Mouse (Mus musculus): ENCODE data around the gene Dpm1.

Gene Dpm1

GRCm38 (mm10) chr2:168223326-168223725, 7.1 kb downstream of the Dpm1 start:
- no peak for DNase-seq

- DNase-seq: no peak
Observed at GRCm38 (mm10) chr2:168213788-168214397, 16.5 kb downstream of the Dpm1 start.

GRCm38 (mm10) chr2:168207883-168208282, 22.5 kb downstream of the Dpm1 start:
- DNase-seq: peak; percentile 24

DNA sequence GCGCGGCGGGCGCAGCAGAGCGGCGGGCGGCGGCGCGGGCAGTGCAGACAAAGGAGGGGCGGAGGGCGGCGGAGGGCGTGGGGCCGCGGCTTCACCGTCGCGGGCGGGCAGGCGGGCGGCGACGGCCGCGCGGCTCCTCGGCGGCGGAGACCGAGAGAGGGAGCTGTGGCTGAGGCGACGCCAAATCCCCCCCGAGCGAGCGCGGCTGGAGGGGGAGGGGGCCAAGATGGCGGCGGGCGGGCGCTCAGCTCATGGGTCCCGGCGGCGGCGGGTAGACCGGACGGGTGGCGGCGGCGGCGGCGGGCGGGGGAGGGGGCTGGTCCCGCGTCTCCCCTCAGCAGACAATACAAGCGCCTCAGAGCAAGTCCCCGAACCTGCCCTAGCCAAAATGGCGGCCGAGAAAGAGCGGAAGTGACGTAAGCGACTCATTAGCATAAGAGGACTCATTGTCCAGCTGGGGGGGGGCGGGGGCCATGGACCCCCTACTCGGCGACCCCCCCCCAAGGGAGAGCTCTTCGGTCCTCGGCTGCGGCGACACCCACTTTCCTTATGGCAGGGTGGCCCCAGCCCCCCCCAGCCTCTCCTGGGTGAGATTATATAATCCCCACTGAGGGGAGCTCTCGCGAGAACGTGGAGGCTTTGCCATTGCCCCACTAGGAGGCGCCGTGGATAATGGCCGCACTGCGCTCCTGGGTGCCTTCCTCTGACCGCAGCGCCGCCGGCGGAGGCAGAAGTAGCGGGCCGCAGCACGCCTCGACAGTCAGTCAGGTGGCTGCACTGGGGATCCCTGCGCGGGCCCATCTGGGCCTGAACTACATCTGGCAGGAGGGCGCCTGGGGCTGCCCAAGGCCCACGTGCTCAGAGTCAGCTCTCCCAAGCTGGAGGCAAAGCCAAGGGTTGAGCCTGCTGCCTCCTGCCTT, 23.4 kb downstream of the Dpm1 start, which contains the start of gene Adnp:
Gene Adnp (minus strand): TSS at position 388 of the 920 bp plus-strand sequence.
- DNase-seq: peak; percentile 98

DNA sequence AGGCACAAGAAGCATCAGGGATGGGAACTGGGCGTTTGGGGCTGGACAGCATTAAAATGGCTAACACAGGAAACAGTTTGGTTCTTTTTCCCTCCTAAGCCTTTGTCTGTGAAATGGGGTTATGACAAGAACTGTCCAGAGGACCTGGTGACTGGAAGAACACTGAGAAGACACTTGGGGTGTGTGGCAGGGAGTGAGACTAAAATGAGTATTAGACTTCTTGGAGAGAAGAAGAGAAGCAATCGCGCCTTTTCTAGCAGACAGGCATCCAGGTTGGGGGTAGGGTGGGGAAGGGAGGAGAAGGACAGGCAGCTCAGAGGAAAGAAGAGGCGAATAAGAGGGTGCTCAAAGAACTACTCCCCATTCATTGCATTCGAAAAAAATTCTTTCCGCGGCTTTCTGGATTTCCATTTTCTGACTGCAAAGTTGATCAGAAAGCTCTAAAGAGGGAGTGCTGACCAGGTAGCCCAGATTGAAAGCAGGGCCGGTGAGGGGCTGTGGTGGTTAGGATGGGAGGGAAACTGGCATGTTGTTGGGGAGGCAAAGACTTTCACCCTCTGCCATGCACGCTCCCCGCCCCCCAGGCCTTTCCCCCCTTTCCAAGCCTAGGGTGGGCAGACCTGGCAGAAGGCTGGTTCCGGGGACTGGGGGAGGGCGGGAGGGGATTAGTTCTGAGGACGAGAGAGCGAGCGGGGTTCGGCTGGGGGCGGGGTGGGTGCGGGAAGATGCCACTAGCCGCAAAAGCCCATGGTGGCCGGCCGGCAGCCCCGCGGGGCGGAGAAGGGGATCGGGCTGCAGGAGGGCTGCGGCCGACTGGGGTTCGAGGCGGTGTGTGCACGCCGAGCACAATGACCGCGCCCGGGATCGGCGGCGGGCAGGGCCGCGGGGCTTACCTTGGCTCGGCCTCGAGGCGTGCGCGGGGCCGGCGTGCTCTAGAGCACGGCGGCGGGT, 24.4 kb downstream of the Dpm1 start:
- DNase-seq: peak; percentile 58

GRCm38 (mm10) chr2:168205265-168205664, 25.1 kb downstream of the Dpm1 start:
- peak; percentile 93 for DNase-seq

- no peak for DNase-seq
Observed at GRCm38 (mm10) chr2:168204476-168204999, 25.9 kb downstream of the Dpm1 start.

DNA sequence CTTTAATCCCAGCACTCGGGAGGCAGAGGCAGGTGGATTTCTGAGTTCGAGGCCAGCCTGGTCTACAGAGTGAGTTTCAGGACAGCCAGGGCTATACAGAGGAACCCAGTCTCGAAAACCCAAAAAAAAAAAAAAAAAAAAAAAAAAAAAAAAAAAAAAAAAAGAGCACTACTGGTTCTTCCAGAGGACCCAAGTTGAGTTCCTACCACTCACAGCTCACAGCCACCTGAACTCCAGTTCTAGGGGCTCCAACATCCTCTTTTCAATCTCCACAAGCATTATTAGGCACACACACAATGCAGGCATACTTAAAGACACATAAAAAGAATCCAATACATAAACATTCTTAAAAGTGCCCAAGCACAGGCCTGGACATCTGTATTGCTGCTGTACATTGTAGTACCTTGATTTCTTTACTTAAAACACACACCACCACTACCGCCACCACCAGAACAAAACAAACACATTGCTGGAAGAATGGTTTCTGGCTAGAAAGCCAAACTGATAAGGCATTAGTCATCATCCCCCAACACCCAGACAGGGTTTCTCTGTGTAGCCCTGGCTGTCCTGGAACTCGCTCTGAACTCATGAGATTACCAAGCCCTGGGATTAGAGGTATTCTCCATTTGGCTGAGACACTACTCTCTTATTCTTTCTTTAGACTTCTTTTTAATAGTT, 30.2 kb downstream of the Dpm1 start:
- DNase-seq: no peak

DNA sequence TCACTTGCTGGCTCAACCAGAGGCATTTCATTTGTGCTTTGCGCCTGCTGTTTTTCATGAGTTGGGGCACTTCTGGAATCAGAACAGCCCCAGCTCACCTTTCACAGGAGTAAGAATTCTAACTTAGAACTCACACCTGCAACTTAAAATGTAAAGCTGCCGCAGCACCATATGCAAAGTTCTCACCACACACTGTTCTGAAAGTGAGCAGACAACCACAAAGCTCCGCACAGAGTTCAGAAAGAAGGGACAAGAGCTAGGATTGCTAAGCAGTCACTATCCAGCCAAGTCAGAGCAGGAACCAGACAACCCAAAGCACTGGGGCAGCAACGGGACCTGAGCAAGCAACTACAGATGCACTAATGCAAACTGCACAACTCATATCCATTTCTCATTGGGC, 30.9 kb downstream of the Dpm1 start:
- no peak for DNase-seq

DNA sequence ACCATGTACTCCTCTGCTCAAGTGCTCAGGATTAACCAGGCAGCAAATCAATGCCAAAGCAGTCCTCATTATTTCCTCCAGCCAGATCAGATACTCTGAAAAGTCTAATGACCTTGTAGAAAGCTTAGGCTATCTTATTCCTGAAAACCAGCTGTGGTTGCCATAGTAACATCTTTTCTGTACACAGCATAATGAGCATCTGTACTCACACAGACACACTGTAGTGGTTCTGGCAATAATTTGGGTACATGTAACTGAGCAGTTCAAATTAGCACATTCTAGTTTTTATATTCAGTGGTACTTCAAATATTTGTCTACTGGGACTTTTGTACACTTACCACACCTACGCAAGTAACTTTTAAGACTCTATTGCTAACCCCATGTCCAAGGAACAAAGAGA, 32.0 kb downstream of the Dpm1 start:
- no peak for DNase-seq

- no peak for DNase-seq
Observed at GRCm38 (mm10) chr2:168195721-168196120, 34.7 kb downstream of the Dpm1 start.

- DNase-seq: no peak
Observed at GRCm38 (mm10) chr2:168193685-168194084, 36.7 kb downstream of the Dpm1 start.

DNA sequence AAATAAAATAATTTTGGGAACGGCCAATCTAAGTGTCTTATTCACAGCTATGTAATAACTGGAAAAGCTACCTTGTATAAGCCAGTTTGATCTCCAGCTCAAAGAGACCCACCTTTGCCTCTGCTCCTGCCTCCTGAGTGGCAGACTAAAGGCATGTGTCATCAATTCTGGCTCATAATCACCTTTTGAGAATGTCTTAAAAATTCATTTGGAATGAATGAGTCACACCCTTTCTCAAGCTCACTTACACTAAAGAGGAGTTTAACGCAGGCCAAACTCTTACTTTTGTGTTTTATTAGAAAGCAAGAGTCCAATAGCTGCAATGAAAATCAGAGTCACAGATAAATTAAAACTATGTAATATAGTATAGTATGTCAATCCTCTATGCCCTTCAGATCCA, 38.5 kb downstream of the Dpm1 start:
- DNase-seq: no peak

DNA sequence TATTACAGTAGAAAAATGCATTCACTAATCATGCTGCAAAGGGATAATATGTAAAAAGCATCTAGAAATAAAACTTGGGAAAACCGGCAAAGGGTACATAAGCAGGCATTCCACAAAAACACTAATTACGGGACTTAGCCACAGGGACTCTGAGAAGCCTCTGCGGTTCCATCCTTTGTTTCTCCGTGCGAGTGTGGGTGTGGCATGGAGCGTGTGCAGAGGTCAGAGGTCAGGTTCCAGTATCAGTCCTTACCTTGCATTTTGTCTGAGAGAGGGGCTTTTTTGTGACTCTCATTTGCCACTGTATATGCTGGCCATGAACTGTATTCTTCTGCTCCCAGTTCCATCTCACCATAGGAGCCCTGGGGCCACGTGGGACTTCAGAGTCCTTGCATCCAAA, 54.4 kb downstream of the Dpm1 start:
- DNase-seq: no peak

GRCm38 (mm10) chr2:168170167-168170685, 60.2 kb downstream of the Dpm1 start:
- peak; percentile 35 for DNase-seq

GRCm38 (mm10) chr2:168169800-168170113, 60.6 kb downstream of the Dpm1 start:
- DNase-seq: no peak

DNA sequence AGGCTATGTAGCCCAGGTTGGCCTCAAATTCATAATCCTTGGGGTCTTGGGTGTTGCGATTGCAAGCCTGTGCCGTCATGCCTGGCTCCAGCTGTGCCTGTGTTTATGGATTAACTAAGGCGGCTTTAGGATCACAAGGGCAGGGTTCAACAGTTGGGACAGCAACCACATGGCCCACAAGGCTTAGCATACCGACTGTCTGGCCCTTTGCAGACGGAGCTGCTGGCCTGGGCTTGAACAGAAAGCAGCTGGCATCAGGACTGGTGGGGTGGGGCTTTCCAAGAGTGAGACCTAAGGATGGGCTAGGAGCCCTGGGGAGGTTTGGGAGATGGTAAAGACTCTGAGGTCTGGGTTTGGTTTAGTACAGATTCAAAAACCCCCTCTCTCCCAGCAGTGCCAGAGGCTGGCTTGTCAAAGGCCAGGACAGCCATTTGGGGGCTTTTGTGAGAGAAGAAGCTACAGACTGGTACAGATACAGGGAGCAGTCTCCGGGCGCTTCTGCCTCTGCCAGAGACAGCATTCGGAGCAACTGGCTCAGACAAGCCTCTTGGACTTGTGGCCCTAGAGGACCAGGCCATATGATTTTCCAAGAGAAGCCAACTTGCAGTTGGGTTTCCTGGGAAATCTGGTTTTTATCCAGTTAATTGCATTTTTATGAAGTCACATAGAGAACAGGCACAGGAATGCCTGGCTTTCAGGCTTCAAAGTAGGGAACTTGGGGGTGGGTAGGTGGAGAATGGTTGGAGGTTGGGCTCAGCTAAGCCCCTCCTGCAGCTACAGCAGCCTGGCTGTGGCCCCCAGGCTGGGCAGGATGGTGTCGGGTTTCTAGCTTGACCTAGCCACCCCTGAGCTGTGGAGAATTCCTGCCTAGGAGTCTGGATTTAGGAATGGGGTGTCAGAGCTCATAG, 61.2 kb downstream of the Dpm1 start:
- DNase-seq: no peak

GRCm38 (mm10) chr2:168167781-168168180, 62.6 kb downstream of the Dpm1 start:
- DNase-seq: no peak

GRCm38 (mm10) chr2:168166750-168167460, 63.5 kb downstream of the Dpm1 start:
- DNase-seq: no peak

DNA sequence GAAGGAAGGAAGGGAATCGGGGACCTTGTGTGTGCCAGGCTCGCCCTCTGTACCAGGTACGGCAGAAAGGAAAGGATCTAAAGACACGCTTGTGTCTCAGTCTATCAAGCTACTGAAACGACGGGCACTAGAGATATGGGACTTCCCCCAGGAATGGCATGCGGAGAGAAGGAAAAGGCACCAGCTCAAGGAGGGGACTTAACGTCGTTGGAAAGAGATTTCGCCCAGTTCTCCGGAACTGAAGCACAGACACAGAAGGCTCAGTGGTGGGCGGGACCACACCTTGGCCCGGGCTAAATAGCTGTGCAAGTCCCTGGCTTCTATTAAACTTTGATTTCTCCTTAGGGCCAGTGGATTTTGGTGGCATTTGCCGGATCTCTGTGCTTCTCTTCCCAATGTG, 68.4 kb downstream of the Dpm1 start:
- DNase-seq: no peak
